Mouse (Mus musculus) limb, embryonic 10.5 days (tissue): ENCODE measurements around the gene Olfr1085. TPM values are rescaled to one million over a fixed set of nuclear protein-coding genes. Genes with fewer than 3 reads are reported as not detected.
"Not testable (repeated sequence)": the region's sequence is repeated elsewhere in the genome, so short reads cannot be mapped to it uniquely, and the experiment has no call there.

Experiments
- DNase-seq: peaks from one replicate; pipeline ENCODE4 v3.0.0-alpha.2; 2017; ENCODE audit warnings: low spot score
- H3K27ac ChIP-seq: fragments of 300-500 bp; sonication (generic); 2 replicates; pipeline ENCODE4 v1.5.1; 2016; ENCODE audit warnings: mild to moderate bottlenecking
- H3K27me3 ChIP-seq: fragments of 300-500 bp; sonication (generic); 2 replicates; pipeline ENCODE4 v1.6.1; 2016; ENCODE audit warnings: low read depth, mild to moderate bottlenecking; ENCODE audit not compliant: poor library complexity, severe bottlenecking
- H3K36me3 ChIP-seq: fragments of 300-500 bp; sonication (generic); 2 replicates; pipeline ENCODE4 v1.6.1; 2016; ENCODE audit warnings: mild to moderate bottlenecking, moderate library complexity
- H3K4me1 ChIP-seq: fragments of 300-500 bp; sonication (generic); 2 replicates; pipeline ENCODE4 v1.6.1; 2016
- H3K4me3 ChIP-seq: fragments of 300-500 bp; sonication (generic); 2 replicates; pipeline ENCODE4 v1.5.1; 2016; ENCODE audit warnings: mild to moderate bottlenecking, moderate library complexity
- H3K9me3 ChIP-seq: fragments of 300-500 bp; sonication (generic); replicated peaks from 2 replicates; pipeline ENCODE4 v1.6.1; 2016; ENCODE audit warnings: mild to moderate bottlenecking
- WGBS: fragments of 180-500 bp; shearing (Covaris S2); methylation state at CpG from one replicate; pipeline ENCODE4 v1.1.7; 2016; 5-methylcytosine and 5-hydroxymethylcytosine counted together
- polyA plus RNA-seq: library from polyadenylated mRNA; unstranded; fragments of >200 nt; fragmentation: Nextera tagmentation; extraction: Ambion mirVana; gene quantifications from 2 replicates; pipeline ENCODE4 v1.2.1, GENCODE M21; 2016

Olfr1085 gene
- polyA plus RNA-seq = not detected in 2 replicates

DNA sequence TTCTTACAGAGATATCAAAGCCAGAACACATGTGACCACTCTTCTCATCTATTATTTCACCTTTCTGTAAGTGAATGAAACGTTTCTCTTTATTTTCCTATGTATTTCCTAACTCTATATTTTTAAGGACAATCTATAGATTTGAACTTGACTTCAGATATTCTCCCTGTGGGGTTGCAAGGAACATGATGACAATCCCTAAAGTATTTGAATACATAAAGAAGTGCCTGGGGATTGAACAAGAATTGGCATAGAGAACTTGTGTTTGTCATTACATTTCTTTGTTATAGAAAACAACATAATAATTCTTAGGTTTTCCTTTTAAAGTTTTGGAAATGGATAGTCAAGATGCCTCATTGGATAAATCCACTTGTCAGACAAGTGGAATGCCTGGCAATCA is at the start of gene Olfr1085:
Gene Olfr1085, minus strand, starts transcription at position 101 of the 400 bp plus-strand sequence.
- WGBS = 24% methylated on average over 1 of the region's 1 CpGs
- Histone ChIP-seq H3K4me1 (no peaks in the 10 kb centered on the region), H3K36me3 (no peaks in the 10 kb centered on the region), H3K4me3 (no peak within 1 kb of the TSS), H3K9me3 (no peaks in the 10 kb centered on the region), H3K27ac (no peak within 1 kb of the TSS), H3K27me3 (no peaks in the 10 kb centered on the region)
- DNase-seq = no peak

DNA sequence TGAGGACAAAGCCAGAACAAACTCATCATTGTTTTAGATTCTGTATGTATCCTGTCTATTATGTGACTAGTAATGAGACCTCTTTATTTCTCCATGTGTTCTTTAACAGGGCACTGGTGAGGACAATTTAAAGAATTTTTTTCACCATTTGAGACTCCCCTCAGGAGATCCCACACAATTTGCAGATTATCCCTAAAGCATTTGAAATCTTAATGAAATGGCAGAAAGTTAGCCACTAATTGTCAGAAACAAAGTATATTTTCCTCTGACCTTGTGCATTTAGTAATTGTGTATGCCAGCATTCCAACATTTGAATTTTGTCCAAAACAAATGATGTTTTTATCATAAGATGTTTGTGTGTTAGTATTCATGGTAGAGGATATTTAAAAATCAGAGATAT is 36.5 kb upstream of the Olfr1085 start, which contains the start of gene Olfr1087:
Gene Olfr1087, minus strand, starts transcription at position 101 of the 400 bp plus-strand sequence.
- H3K9me3 ChIP-seq = no peaks in the 10 kb centered on the region
- H3K27ac ChIP-seq = no peak within 1 kb of the TSS

DNA sequence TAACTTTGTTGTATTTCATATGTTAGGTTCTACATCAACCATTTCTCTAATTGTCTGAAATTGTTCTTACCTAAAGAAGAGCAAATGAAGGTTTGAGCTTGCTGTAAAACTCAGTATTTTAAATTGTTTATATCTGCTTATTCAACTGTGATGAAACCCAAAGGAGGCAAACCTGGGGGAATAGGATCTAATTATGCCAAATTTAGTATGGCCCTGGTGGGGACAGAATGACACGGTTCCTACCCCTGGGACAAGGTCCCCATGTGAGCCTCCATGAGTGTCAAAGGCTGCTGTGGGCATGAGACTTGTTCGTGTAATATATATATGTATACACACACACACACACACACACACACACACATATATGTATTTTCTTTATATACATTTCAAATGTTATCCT is 18.2 kb upstream of the Olfr1085 start, which contains the start of gene Olfr1086:
Gene Olfr1086, minus strand, starts transcription at position 101 of the 400 bp plus-strand sequence.
- H3K27me3 ChIP-seq = no peaks in the 10 kb centered on the region
- H3K27ac ChIP-seq = no peak within 1 kb of the TSS
- no peaks in the 10 kb centered on the region for H3K9me3 ChIP-seq
- H3K36me3 ChIP-seq = no peaks in the 10 kb centered on the region
- H3K4me1 ChIP-seq = no peaks in the 10 kb centered on the region
- DNase-seq = no peak
- no peak within 1 kb of the TSS for H3K4me3 ChIP-seq
- 79% methylated on average over 2 of the region's 2 CpGs for WGBS

More for the DNA sequence above, 36.5 kb upstream of the Olfr1085 start, which contains the start of gene Olfr1087:
- Histone ChIP-seq H3K27me3 (no peaks in the 10 kb centered on the region), H3K36me3 (no peaks in the 10 kb centered on the region), H3K4me1 (no peaks in the 10 kb centered on the region), H3K4me3 (no peak within 1 kb of the TSS)
- no peak for DNase-seq

- H3K27ac ChIP-seq, H3K27me3 ChIP-seq, H3K4me1 ChIP-seq, H3K36me3 ChIP-seq, DNase-seq, H3K4me3 ChIP-seq, H3K9me3 ChIP-seq: not testable (repeated sequence)
- 91% methylated on average over 1 of the region's 1 CpGs for WGBS
These were observed 22.2 kb downstream of the Olfr1085 start, which contains the start of gene Olfr1084 for GRCm38 (mm10) chr2:86639625-86640024. Gene Olfr1084, minus strand, starts transcription at chr2:86639725.

Other genes starting within 250 kb of the Olfr1085 start
- gene Olfr1061, start 248.0 kb downstream of the Olfr1085 start, polyA plus RNA-seq = not detected in 2 replicates
- not detected in 2 replicates for gene Olfr1062, start 235.3 kb downstream of the Olfr1085 start, polyA plus RNA-seq
- not detected in 2 replicates for gene Olfr1065, start 211.4 kb downstream of the Olfr1085 start, polyA plus RNA-seq
- not detected in 2 replicates for gene Olfr1066, start 205.8 kb downstream of the Olfr1085 start, polyA plus RNA-seq
- gene Olfr228, start 174.6 kb downstream of the Olfr1085 start, polyA plus RNA-seq = not detected in 2 replicates
- gene Olfr1076, start 153.6 kb downstream of the Olfr1085 start, polyA plus RNA-seq = not detected in 2 replicates
- gene Olfr1079, start 119.5 kb downstream of the Olfr1085 start, polyA plus RNA-seq = not detected in 2 replicates
- gene Olfr1080, start 103.8 kb downstream of the Olfr1085 start, polyA plus RNA-seq = not detected in 2 replicates
- gene Olfr1082, start 63.1 kb downstream of the Olfr1085 start, polyA plus RNA-seq = not detected in 2 replicates
- not detected in 2 replicates for gene Olfr1084, start 22.3 kb downstream of the Olfr1085 start, polyA plus RNA-seq
- not detected in 2 replicates for gene Olfr1086, start 18.1 kb upstream of the Olfr1085 start, polyA plus RNA-seq
- not detected in 2 replicates for gene Olfr1087, start 36.4 kb upstream of the Olfr1085 start, polyA plus RNA-seq
- not detected in 2 replicates for gene Olfr1089, start 71.7 kb upstream of the Olfr1085 start, polyA plus RNA-seq
- not detected in 2 replicates for gene Olfr1090, start 97.0 kb upstream of the Olfr1085 start, polyA plus RNA-seq
- gene Olfr1093, start 120.5 kb upstream of the Olfr1085 start, polyA plus RNA-seq = not detected in 2 replicates
- not detected in 2 replicates for gene Olfr141, start 148.0 kb upstream of the Olfr1085 start, polyA plus RNA-seq
- gene Olfr1094, start 162.6 kb upstream of the Olfr1085 start, polyA plus RNA-seq = not detected in 2 replicates
- gene Olfr1095, start 189.7 kb upstream of the Olfr1085 start, polyA plus RNA-seq = not detected in 2 replicates
- not detected in 2 replicates for gene Gm13723, start 212.8 kb upstream of the Olfr1085 start, polyA plus RNA-seq
- not detected in 2 replicates for gene Olfr1097, start 230.2 kb upstream of the Olfr1085 start, polyA plus RNA-seq